Mouse (Mus musculus): ENCODE measurements around the gene Pold1.

Pold1 gene

DNA sequence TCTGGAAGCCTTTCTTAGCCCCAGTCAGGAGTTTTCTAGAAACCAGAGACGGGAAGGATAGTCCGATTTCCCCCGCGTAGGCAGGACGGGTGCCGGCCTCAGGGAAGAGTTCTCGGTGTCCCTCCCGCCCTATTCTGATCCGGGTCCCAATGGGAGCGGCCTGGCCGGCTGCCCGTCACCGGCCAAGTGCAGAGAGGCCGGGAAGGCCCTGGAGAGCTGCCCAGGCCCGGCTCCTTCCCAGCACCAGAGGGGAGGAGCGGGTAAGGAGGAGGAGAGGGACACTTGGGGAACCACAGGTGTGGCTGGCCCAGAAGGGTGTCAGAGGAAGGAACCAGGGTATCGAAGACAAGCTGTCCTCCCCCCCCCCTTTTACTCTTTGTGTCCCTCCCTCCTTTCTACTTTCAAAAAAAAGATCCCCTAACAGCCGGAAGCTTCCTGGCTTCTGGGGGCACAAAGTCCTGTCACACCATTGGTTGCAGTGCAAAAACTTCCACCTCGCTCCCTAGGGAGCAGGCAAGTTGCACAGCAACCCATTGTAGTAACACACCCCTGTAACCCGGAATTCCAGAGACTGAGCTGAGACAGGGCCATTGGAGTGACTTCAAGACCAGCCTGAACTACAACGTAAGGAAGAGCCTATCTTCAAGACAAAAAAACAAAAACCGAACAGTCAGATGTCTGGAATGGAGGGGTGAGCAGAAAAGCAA is 23.4 kb downstream of the Pold1 start:
- no peak for DNase-seq (ENCODE audit: low read depth, low spot score)

DNA sequence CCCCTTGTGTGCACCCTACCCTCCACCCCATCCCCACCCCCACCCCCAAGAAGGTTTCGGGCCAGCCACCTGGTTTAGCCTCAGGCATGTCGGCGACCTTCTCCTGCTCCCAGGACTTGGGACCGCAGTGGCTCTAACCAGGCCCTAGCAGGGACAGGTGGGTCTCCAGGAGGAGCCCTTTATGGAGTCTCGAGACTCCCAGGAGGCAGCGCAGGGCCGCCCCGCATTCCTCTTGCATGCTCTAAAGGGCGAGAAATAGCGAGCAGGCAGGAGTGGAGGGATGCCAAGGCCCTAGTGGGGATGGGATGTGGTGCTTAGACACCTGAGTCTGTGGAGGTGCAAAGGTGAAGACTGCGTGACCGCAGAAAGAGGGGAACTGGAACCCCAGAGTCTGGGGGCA is 24.1 kb downstream of the Pold1 start, which contains the start of gene Mybpc2:
Gene Mybpc2 (minus strand): TSS at position 155 of the 400 bp plus-strand sequence.
- DNase-seq (ENCODE audit: low read depth, low spot score): no peak

DNA sequence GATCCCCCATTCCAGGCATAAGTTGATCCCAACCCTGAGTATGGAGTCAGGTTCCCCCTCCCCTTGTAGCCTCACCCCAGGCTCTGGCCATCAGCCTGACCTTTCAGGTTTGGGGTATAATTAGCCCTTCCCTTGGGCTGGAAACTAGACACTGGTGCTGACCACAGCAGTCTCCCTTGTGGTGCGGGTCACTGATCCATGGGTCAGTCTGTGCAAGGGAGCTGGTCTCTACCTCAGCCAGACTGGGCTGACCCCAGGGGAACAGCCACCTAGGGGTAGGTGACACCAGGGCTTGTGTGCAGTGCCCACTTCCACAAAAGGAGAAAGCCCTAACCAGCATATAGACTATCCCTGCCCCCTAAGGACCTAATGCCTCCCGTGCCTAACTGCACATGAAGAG is 25.6 kb downstream of the Pold1 start:
- DNase-seq (ENCODE audit: low read depth, low spot score): no peak

DNA sequence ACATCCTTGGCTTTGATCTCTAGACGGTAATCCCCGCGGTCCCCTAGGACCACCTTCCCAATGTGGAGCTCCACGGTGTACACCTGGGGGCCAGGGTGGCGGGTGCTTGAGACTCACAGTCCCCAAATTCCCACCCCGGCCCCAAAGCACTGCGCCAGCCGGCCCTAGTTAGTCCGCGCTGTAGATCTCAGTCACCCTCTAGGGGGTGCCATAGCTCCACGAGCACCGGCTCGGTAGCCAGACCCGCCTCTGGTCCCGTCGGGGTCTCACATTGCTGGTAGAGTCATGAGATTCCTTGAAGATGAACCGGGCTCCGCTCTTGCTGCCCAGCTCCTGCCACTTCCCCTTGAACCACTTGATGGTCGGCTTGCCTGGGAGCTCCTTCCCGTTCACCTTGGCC is 26.9 kb downstream of the Pold1 start:
- peak; percentile 57 for DNase-seq (ENCODE audit: low read depth, low spot score)

DNA sequence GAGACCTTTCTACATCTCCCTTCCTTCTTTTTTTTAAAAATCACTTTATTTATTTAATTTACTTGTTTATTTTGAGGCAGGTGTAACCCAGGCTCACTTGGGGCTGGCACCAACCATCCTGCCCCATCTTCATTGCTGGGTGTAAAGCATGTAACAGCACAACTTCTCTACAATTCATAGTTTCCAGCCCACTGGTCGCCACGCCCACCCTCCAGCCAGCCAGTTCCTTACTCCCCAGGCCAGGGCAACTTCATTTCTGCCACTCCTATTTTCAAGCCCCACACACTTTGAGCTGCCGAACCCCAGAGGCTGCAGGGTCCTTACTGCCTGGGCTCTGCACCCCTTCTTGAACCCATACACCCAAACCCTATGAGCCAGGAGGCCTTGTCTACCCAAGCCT is 27.7 kb downstream of the Pold1 start:
- no peak for DNase-seq (ENCODE audit: low read depth, low spot score)

DNA sequence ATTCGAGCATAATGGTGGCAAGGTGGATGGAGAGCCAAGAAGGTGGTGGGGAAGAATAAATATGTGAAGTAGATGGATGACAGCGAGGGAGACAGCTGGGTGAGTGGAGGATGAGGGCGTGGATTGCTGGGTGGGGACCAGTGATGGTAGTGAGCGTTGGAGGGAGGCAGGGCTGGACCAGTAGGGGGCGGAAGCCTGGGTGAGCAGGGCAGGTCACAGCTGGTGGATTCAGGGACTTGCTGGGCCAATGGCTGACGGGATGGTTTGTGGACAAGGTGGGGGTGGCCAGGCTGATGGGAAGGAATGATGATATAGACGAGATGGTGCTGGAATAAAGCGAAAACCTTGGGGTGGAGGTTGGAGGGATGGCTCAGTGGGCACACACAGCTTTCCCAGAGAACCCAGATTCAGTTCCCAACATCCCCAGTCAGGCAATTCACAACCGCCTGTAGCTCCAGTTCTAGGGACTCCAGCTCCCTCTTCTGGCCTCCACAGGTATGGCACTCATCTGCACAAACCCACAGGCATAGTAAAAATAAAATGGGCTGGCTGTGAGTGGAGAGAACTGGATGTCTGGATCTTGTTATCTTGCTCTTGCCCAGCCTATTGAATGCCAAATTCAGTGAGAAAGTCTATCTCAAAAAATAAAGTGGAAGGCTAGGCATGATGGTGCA is 29.3 kb downstream of the Pold1 start:
- peak; percentile 52 for DNase-seq (ENCODE audit: low read depth, low spot score)

DNA sequence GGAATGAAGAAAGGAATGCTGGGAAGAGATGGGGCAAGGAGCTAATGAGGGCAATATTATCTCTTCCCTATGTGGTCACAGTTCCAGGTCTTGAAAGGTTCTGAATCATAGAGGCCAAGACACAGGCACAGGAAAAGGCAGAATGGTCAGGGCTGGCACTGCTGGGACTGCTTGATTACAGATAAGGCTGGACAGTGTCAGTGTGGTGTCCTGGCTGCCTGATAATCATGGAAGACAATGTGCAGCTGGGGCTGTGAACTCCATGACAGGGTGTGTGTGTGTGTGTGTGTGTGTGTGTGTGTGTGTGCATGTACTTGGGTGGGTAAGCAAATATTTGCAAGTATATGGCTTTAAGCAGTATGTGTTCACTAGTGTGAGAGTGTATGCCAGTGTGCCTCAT is 41.2 kb downstream of the Pold1 start:
- DNase-seq (ENCODE audit: low read depth, low spot score): no peak

DNA sequence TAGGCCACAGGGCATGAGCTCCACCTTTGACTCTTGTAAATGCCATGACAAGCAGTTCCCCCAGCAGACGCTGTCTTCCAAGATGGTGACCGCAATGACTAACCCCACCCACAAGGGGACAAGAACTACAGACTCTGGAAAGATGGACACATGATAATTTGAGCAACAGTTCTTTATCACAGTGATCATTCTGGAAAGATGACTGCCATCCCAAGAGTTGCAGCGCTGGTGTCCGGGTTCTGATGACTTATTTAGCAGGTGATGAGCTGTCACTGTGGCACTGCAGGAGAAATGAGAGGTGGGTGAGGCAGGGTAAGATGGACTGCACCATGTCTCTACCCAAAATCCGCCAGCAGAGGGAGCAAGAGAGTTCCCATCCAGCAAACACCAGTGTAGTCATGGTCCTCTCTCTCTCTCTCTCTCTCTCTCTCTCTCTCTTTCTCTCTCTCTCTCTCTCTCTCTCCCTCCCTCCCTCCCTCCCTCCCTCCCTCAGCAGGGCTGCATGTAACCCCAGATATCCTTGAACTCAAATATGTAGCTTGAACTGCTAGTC is 47.0 kb downstream of the Pold1 start:
- DNase-seq (ENCODE audit: low read depth, low spot score): peak; percentile 46

DNA sequence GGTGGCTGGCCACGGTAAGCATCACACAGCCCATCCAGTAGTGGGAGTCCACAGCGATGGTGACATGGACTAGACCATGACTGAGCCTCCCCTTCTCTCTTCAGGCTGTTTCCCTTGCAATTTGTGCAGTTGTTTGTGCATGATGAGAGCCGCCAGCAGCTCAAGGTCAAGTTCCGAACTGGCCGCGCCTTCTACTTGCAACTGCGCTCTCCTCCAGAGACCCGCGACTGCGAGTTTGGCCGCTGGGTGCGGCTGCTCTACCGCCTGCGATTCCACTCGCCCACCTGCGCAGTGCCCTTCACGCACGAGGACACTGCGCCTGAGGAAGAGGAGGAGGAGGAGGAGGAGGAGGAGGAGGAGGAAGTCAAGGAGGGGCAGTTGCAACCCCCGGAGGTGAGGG is 48.6 kb downstream of the Pold1 start:
- DNase-seq (ENCODE audit: low read depth, low spot score): no peak

DNA sequence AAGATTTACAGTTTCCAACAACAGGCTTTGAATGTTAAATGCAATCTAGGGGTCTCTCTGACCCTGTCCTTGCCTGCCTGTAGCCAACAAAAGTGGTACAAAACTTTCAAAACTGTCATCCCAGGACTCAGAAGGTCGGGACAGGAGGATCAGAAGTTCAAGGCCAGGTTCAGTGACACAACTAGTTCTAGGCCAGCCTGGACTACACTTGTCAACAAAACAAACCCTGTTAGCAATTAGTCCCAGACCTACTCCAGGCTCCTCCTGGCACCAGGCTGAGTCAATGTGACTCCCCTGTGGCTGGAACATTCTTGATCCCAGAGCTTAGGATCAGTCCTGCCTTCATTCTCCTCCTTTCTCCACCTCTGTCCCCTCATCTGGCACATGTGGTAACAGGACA is 49.7 kb downstream of the Pold1 start:
- no peak for DNase-seq (ENCODE audit: low read depth, low spot score)

DNA sequence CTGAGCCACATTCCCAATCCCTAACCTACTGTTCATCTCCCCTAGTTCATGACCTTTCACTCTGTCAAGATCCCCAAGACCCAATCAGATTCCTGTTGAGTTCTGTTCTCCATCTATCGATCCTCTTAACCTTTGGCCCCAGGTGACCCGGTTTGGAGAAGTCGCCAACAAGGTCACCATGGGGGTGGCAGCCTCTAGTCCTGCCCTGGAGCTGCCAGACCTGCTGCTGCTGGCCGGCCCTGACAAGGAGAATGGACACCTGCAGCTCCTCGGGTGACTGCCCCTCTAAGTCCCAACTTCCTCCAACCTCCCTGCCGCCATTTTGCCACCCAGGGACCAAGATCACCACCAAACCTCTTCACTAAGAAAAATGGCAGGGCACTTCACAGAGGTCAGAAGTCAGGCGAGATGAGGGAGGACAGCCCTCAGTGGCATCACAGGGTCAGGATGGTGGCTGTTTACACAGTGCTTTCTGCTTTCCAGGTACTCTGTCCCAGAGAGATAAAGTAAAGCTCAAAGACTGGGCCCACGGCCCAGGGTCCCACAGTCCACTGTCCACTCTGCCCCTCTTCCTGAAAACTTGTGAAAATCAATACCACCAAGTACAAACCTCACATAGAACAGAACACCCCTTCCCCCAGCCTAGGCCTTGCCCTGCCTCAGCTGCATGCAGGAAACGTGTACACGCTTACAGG is 51.1 kb downstream of the Pold1 start:
- DNase-seq (ENCODE audit: low read depth, low spot score): no peak

DNA sequence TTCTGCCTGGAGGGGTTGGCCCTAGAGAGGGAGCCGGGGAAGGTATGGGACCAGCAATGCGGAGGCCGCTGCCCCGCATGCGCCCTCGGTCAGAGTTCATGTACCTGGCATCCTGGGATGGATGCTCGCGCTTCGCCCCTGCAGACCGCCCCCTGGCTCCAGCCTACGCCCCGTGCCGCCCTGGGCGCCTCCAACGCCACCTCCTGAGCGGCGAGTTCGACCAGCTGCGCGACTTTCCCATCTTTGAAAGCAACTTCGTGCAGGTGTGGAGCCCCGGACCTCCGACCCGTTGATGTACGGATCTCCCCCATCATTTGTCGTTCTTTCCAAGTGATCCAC is 51.9 kb downstream of the Pold1 start:
- no peak for DNase-seq (ENCODE audit: low read depth, low spot score)

DNA sequence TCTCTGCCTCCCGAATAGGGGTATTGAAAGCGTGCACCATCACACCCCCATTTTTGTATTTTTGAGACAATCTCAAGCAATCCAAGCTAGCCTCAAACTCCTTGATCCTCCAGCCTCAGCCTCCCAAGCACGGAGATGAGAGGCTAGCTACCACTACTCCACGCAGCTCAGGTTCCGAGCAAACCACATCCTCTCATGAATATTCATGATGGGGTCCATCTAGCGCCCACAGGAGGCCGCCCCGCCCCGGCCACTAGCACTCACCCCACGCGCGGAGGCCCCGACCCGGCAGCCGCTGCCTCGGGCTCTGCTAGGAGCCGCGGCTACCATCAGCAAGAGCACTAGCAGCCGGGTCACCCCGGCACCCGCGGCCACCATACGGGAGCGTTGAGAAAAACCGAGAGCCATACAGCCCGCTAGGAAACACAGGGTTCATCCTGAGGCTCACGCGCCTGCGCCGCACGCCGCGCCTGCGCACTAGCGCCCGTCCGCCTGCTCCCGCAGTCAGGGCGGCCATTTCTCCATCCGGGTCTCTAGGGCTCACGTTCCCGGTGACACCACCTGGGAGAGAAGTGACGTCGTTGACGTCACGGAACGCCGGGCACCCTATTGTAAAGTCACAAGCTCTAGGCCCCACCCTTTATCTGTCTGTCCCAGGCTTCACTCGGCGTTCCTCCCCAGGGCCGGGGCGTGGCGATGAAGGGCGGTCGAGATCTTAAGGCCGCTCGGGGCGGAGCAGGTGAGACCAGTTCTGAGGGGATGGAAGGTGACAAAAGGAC is 52.5 kb downstream of the Pold1 start, which contains the start of the genes Emc10 and Fam71e1:
Gene Emc10 (minus strand): TSS at position 538 of the 779 bp plus-strand sequence.
Gene Fam71e1 (plus strand): TSS at position 590 of the 779 bp plus-strand sequence.
- peak; percentile 100 for DNase-seq (ENCODE audit: low read depth, low spot score)

DNA sequence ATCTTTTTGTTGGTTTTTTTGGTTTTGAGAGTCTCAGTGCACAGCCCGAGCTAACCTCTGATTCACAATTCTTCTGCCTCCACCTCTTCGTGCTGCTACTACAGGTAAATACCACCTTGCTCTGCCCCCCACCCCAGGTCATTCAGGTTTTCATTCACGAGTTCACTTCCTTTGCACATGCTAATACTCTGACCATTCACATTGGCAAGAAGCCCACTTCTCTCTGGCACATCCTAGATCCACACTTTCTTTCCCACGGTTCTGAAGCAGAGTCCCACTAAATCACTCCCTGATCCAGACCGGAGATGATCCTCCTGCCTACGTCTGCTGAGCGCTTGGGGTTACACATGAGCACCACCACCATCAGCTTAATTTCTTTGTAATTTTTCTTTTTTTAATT is 53.6 kb downstream of the Pold1 start:
- no peak for DNase-seq (ENCODE audit: low read depth, low spot score)

DNA sequence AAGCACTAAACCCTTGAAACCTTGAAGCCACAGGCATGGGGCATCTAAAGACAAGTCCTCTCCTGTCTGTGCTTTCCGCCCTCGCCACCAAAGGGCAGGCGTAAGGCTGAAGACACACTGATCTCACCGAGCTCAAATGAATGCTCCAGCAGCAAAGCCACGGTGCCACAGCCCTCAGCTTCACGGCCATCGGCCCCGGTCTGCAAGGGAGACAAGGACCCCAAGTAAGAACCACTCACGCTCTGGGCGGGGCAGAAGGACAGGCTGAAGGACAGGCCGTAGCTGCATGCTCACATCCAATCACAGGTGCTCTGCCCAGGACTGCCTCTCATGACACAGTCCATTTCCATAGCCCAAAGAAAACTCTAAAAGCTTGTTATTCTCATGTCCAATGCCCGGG is 54.0 kb downstream of the Pold1 start:
- DNase-seq (ENCODE audit: low read depth, low spot score): no peak

DNA sequence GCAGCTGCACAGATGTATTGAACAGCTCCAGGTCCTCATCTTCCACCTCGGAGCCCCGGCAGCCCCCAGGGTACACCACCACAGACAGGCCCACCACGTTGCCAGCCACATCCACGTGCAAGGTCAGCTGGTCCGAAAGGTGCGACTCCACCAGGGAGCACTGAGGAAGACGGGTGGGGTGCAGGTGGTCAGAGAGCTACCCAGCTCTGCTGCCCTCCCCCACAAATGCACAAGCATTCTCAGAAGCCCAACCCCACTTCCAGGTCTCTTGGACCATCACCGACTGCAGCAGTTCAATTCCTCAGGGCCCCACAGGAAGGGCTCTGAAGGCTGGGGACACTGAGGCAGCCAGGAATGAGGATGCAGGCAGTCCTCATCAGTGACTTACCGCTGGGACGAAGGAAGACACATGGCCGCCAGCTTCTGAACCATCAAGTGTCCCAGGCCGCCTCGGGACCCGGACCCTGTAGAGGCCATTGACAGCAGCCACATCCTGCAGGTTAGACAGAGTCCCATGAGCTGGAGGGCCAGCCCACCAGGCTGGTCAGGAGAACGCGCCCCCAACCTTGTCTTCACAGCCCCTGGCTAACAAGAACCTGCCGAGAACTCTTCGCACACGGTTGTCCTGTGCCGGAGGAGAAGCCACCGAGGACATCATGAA is 56.4 kb downstream of the Pold1 start:
- no peak for DNase-seq (ENCODE audit: low read depth, low spot score)

DNA sequence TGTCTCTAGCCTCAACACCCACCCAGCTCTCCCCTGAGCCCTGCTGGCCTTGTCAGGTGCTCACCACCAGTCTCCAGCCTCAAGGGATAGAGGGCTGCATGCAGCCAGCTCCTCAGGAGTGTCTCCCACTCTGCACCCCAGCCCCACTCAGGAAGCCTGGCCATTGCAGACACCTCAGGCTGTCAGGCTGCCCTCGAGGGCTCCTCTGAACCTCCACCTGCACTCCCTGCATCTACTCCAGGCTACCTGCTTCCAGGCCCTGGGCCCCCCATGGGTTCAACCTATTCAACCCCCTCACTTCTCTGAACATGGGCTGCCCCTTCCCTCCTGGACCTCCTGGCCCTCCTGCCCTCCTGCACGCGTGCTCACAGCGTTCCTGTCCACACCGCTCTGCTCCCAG is 57.3 kb downstream of the Pold1 start:
- DNase-seq (ENCODE audit: low read depth, low spot score): no peak

DNA sequence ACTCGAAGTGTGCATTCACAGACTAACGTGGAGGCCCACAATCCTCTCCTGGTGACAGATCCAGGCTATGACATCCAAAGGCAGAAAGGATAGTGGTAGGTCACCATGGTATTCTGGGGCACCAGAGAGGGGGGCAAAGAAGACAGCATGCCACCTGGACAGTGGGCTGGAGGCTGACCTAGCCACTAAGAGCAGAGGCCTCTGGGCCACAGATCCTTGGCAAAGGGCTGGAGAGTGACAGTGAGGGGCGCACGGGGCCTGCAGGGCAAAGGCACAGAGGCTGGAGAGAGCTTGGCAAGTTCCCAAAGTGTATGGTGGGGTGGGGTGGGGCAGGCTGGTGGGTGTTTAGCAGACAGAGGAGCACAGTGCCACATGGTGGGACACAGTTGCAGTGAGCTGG is 58.4 kb downstream of the Pold1 start:
- no peak for DNase-seq (ENCODE audit: low read depth, low spot score)

DNA sequence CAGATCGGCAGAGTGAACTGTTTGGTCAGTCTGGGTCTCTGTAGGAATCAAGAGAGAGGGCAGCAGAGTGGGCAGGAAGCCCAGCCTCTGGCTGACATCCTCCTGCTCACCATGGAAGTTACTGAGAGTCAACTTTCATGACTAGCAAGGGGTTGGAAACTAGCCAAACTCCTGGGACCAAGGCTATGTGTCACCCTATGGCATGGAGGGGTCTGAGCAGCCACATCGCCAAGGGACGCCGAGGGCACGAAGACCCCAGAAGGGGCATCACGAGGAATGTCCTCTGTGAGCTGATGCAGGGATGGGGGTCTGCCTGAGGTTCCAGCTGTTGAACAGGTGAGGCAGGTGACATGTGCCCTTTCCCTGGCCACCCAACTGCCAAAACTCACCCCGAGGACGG is 60.1 kb downstream of the Pold1 start:
- no peak for DNase-seq (ENCODE audit: low read depth, low spot score)

DNA sequence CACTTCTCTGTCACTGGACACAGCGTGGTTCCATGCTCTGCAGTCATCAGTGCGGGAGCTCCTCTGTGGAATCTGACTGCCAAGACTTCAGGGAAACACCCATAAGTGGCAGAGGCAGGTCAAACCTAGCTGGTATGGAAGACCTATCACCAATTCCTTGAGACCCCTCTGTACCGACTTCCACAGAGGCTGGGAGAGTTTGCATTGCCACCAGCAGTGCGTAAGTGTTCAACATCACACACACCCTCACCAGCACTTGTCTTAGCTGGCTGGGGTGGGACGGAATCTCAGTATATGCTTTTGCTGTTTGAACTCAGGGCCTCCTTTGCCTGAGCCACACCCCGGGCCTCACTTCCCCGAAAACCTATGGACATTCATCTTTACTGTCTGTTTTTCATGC is 60.7 kb downstream of the Pold1 start:
- no peak for DNase-seq (ENCODE audit: low read depth, low spot score)

DNA sequence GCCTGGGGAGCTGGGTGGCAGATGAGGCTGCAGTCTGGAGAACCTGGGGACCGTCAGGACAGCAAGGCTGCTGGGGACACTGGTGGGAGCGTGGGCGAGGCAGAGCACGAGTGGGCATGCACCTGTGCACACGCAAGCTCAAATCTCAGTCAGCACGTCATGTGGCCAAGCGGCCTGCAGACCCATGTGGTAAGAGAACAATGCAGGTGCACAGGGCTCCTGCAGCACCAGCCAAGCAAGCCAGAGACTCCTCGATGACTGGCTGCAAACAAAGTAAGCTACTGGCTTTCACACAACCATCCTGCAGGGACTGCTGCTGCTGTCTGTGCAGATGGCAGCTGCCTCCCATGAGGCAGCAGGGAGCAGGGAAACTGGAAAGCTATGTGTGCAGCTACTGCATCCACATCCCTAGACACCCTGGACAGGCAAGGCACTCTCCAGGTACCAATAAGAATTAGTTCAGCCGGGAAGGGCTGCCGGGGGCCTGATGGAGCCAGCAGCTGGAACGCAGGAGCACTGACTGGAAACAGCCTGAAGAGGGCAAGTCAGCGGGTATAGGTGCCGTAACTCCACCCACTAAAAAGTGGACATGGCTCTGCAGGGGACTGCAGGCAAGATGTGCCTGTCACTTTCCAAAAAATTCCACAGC is 61.6 kb downstream of the Pold1 start:
- DNase-seq (ENCODE audit: low read depth, low spot score): no peak
